Mouse (Mus musculus): ENCODE data around the gene Rasal3. TPM values are rescaled to one million over a fixed set of nuclear protein-coding genes. Genes with fewer than 3 reads are reported as not detected.

The Rasal3 gene
- polyA plus RNA-seq, 1 experiment from 2014 or later: 0.50 TPM

DNA sequence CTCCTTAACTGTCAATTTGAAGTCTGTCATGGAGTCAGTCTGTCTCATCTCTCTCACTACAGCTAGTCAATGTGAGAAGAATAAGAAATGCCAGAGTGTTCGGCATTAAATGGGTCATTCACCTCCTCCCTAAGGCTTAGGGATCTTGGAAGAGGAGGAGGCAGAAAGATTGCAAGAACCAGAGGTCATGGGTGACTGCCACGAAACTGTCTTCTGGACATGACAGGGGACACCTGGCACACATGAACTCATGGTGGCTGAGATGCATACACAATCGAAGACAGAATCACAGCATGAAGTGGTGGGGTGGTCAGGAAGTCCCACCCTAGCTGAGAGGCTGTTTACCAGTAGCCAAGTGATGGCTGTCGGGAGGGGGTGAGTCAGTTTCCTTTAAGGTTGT, 30.9 kb upstream of the Rasal3 start:
- H3K27ac ChIP-seq (replicated peaks; ENCODE audit: low read depth, low read length): no peak overlapping the region
- no peak overlapping the region for H3K4me2 ChIP-seq (ENCODE audit: low read length)
- H3K36me3 ChIP-seq (ENCODE audit: control insufficient read depth, insufficient read depth, low read length): no peaks in the 10 kb centered on the region
- H3K4me3 ChIP-seq (replicated peaks; ENCODE audit: low read depth, low read length): no peak overlapping the region
- 83% methylated on average over 4 of the region's 4 CpGs for WGBS
- H3K9ac ChIP-seq (replicated peaks; ENCODE audit: low read length): no peak overlapping the region
- DNase-seq: no peak
- H3K27me3 ChIP-seq (ENCODE audit: control insufficient read depth, insufficient read depth, low read length): no peaks in the 10 kb centered on the region
- no peak for ATAC-seq (ENCODE audit: low FRiP score, low TSS enrichment)
- no peaks in the 10 kb centered on the region for H3K4me1 ChIP-seq (ENCODE audit: control insufficient read depth, insufficient read depth, low read length)
- no peaks in the 10 kb centered on the region for H3K9me3 ChIP-seq (ENCODE audit: control insufficient read depth, low read length)

DNA sequence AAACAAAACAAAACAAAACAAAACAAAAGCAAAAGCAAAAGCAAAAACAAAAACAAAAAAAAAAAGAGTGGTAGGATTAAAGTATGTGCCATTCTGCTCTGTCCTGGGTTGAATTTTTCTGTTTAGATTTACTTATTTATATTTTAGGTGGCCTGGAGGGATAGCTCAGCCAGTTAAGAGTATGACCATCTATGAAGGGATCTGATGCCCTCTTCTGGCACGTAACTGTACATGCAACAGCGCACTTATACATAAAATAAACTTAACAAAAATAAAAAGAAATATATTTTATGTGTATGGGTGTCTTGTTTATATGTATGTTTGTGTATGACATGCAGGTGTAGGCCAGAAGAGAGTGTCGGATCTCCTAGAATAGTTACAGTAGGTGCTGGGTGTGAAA, 28.6 kb upstream of the Rasal3 start:
- 69% methylated on average over 3 of the region's 3 CpGs for WGBS
- Histone ChIP-seq H3K4me2 (ENCODE audit: low read length) (no peak overlapping the region), H3K27ac (replicated peaks; ENCODE audit: low read depth, low read length) (no peak overlapping the region), H3K4me3 (replicated peaks; ENCODE audit: low read depth, low read length) (no peak overlapping the region), H3K4me1 (ENCODE audit: control insufficient read depth, insufficient read depth, low read length) (no peaks in the 10 kb centered on the region), H3K27me3 (ENCODE audit: control insufficient read depth, insufficient read depth, low read length) (no peaks in the 10 kb centered on the region), H3K36me3 (ENCODE audit: control insufficient read depth, insufficient read depth, low read length) (no peaks in the 10 kb centered on the region), H3K9ac (replicated peaks; ENCODE audit: low read length) (no peak overlapping the region), H3K9me3 (ENCODE audit: control insufficient read depth, low read length) (no peaks in the 10 kb centered on the region)
- ATAC-seq (ENCODE audit: low FRiP score, low TSS enrichment): no peak
- peak; percentile 62 for DNase-seq

DNA sequence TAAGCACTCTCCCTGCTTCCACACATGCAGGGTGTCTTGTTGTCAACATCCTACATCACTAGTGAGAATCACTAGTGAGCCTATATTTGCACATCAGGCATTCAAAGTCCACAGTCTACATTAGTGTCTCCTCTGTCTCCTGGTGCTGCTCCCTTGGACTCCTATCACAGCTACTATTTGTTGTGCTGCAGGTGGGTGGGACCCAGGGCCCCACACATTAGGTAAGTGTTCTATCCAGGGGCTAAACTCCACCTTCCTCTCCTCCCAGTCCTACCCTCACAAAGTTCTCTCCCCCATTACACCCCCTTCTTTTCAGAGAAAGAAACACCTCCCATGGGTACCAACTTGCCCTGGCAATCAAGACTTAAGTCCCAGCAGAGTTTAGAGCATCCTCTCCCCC, 23.2 kb upstream of the Rasal3 start:
- no peaks in the 10 kb centered on the region for H3K4me1 ChIP-seq (ENCODE audit: control insufficient read depth, insufficient read depth, low read length)
- H3K9me3 ChIP-seq (ENCODE audit: control insufficient read depth, low read length): no peaks in the 10 kb centered on the region
- no peak overlapping the region for H3K9ac ChIP-seq (replicated peaks; ENCODE audit: low read length)
- ATAC-seq (ENCODE audit: low FRiP score, low TSS enrichment) (no peak), DNase-seq (no peak)
- H3K4me3 ChIP-seq (replicated peaks; ENCODE audit: low read depth, low read length): no peak overlapping the region
- no peaks in the 10 kb centered on the region for H3K36me3 ChIP-seq (ENCODE audit: control insufficient read depth, insufficient read depth, low read length)
- H3K27me3 ChIP-seq (ENCODE audit: control insufficient read depth, insufficient read depth, low read length): no peaks in the 10 kb centered on the region
- no peak overlapping the region for H3K4me2 ChIP-seq (ENCODE audit: low read length)
- no peak overlapping the region for H3K27ac ChIP-seq (replicated peaks; ENCODE audit: low read depth, low read length)

DNA sequence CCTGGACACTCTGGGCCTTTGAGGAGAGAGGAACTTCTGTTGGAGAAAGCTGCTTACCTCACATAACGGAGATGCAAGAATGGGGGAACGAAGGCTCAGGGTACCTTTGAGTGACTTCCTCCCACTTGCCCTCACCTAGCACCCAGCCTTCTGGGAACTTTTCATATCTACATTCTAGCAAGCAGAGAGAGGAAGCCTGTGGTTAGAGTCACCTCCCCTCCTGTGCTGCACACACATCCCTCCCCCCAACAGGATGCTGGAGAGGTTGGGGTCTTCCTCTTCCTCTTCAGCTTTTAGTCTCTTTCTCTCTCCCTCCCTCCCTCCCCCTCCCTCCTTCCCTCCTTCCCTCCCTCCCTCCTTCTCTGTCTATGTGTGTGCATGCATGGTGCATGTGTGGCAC, 20.7 kb upstream of the Rasal3 start, which contains the start of gene Pglyrp2:
Gene Pglyrp2 (minus strand): TSS at position 134 of the 400 bp plus-strand sequence.
- Histone ChIP-seq H3K4me3 (replicated peaks; ENCODE audit: low read depth, low read length) (no peak within 1 kb of the TSS), H3K36me3 (ENCODE audit: control insufficient read depth, insufficient read depth, low read length) (no peaks in the 10 kb centered on the region), H3K27me3 (ENCODE audit: control insufficient read depth, insufficient read depth, low read length) (no peaks in the 10 kb centered on the region), H3K4me1 (ENCODE audit: control insufficient read depth, insufficient read depth, low read length) (no peaks in the 10 kb centered on the region), H3K27ac (replicated peaks; ENCODE audit: low read depth, low read length) (no peak within 1 kb of the TSS), H3K9me3 (ENCODE audit: control insufficient read depth, low read length) (no peaks in the 10 kb centered on the region), H3K4me2 (ENCODE audit: low read length) (no peak within 1 kb of the TSS), H3K9ac (replicated peaks; ENCODE audit: low read length) (no peak within 1 kb of the TSS)
- WGBS: 92% methylated on average over 2 of the region's 2 CpGs
- DNase-seq (no peak), ATAC-seq (ENCODE audit: low FRiP score, low TSS enrichment) (no peak)

DNA sequence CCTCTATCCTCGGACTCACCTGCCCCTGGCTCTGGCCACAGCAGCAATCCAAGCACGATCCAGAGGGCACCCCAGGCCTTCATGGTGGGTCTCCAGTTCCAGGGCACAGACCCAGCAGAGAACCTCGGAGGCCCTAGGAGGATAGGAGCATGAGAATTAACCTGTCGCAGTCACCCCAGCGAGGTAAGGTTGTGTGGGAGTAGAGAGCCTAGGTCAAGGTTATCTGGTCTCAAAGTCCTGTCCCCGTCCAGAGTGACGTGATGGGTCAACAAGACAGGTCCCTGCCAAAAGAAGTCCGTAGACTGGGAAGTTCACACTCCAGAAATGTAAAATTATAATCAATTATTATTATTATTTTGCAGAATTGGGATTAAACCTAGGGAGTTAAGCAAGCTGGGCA, 17.4 kb upstream of the Rasal3 start:
- no peaks in the 10 kb centered on the region for H3K4me1 ChIP-seq (ENCODE audit: control insufficient read depth, insufficient read depth, low read length)
- no peak overlapping the region for H3K27ac ChIP-seq (replicated peaks; ENCODE audit: low read depth, low read length)
- H3K9me3 ChIP-seq (ENCODE audit: control insufficient read depth, low read length): no peaks in the 10 kb centered on the region
- H3K36me3 ChIP-seq (ENCODE audit: control insufficient read depth, insufficient read depth, low read length): no peaks in the 10 kb centered on the region
- no peaks in the 10 kb centered on the region for H3K27me3 ChIP-seq (ENCODE audit: control insufficient read depth, insufficient read depth, low read length)
- DNase-seq (no peak), ATAC-seq (ENCODE audit: low FRiP score, low TSS enrichment) (no peak)
- no peak overlapping the region for H3K9ac ChIP-seq (replicated peaks; ENCODE audit: low read length)
- 86% methylated on average over 8 of the region's 8 CpGs for WGBS
- no peak overlapping the region for H3K4me3 ChIP-seq (replicated peaks; ENCODE audit: low read depth, low read length)
- H3K4me2 ChIP-seq (ENCODE audit: low read length): no peak overlapping the region

DNA sequence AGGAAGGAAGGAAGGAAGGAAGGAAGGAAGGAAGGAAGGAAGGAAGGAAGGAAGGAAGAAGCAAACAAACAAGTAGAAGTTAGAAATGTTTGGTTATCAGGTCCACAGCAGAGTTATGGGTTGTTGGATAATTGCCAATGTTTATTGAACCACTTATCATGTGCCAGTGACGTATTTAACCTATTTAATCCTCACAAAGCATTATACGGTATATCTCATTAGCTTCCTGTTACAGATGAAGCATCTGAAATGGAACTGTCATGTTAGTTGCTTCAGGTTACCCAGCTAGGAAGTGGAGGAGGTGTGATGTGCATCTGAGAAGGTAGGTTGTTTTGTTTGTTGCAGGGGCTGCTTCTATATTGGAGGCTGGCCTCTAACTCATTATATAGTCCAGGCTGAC, 16.6 kb upstream of the Rasal3 start:
- Histone ChIP-seq H3K9me3 (ENCODE audit: control insufficient read depth, low read length) (no peaks in the 10 kb centered on the region), H3K27ac (replicated peaks; ENCODE audit: low read depth, low read length) (no peak overlapping the region), H3K4me2 (ENCODE audit: low read length) (no peak overlapping the region), H3K27me3 (ENCODE audit: control insufficient read depth, insufficient read depth, low read length) (no peaks in the 10 kb centered on the region), H3K4me1 (ENCODE audit: control insufficient read depth, insufficient read depth, low read length) (no peaks in the 10 kb centered on the region), H3K36me3 (ENCODE audit: control insufficient read depth, insufficient read depth, low read length) (no peaks in the 10 kb centered on the region), H3K9ac (replicated peaks; ENCODE audit: low read length) (no peak overlapping the region), H3K4me3 (replicated peaks; ENCODE audit: low read depth, low read length) (no peak overlapping the region)
- no peak for DNase-seq
- 79% methylated on average over 2 of the region's 2 CpGs for WGBS
- no peak for ATAC-seq (ENCODE audit: low FRiP score, low TSS enrichment)

DNA sequence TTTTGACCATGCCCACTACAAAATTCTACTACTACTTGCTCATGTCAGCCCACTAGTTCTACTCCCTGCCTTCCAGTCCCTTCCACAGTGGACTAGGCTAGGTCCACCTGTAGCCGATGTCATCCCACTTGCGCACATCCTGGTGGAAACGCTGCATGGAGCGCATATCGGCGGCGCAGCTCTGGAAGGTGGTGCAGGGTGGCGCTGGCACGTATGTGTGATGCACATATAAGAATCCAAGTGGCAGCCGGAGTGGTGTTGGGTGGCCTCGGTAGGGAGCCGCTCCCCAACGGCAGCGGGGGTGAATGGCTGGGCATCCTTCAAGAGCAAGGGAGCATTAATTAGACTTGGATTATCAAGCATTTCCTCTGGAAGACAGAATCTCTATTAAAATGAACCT, 13.4 kb upstream of the Rasal3 start:
- no peak overlapping the region for H3K4me2 ChIP-seq (ENCODE audit: low read length)
- DNase-seq: no peak
- 95% methylated on average over 14 of the region's 14 CpGs for WGBS
- no peaks in the 10 kb centered on the region for H3K36me3 ChIP-seq (ENCODE audit: control insufficient read depth, insufficient read depth, low read length)
- no peak overlapping the region for H3K9ac ChIP-seq (replicated peaks; ENCODE audit: low read length)
- H3K27ac ChIP-seq (replicated peaks; ENCODE audit: low read depth, low read length): no peak overlapping the region
- no peaks in the 10 kb centered on the region for H3K27me3 ChIP-seq (ENCODE audit: control insufficient read depth, insufficient read depth, low read length)
- no peaks in the 10 kb centered on the region for H3K9me3 ChIP-seq (ENCODE audit: control insufficient read depth, low read length)
- ATAC-seq (ENCODE audit: low FRiP score, low TSS enrichment): no peak
- no peaks in the 10 kb centered on the region for H3K4me1 ChIP-seq (ENCODE audit: control insufficient read depth, insufficient read depth, low read length)
- no peak overlapping the region for H3K4me3 ChIP-seq (replicated peaks; ENCODE audit: low read depth, low read length)

DNA sequence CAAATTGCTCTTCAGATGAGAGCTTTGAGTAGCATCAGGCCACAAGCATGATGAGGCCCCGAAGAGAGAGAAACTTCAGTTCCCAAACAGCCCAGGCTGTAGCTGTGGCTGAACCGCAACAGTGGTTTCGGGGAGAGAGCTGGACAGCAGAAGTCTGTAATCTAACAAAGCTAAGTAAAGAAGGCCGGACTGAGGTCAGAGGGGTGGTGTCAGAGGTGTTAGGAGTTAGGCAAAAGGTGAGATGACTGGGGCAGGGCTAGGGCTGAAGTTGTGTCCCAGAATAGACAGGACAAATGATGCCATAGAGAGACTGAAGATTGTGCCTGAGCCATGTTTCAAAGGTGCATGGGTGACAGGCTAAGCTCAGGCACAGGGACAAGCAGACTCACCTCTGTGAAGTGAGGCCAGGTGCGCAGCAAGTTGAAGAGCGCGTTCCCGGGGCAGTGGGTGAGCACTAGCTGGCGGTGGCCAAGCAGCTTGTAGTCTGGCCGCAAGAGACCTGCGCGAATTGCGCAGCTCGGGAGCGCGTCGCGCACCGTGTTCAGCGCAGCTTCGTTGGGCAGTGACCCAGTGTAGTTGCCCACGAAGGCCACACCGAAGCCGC, 12.1 kb upstream of the Rasal3 start:
- ATAC-seq (ENCODE audit: low FRiP score, low TSS enrichment): no peak
- Histone ChIP-seq H3K9me3 (ENCODE audit: control insufficient read depth, low read length) (no peaks in the 10 kb centered on the region), H3K36me3 (ENCODE audit: control insufficient read depth, insufficient read depth, low read length) (no peaks in the 10 kb centered on the region), H3K4me3 (replicated peaks; ENCODE audit: low read depth, low read length) (no peak overlapping the region), H3K9ac (replicated peaks; ENCODE audit: low read length) (no peak overlapping the region), H3K27me3 (ENCODE audit: control insufficient read depth, insufficient read depth, low read length) (no peaks in the 10 kb centered on the region), H3K27ac (replicated peaks; ENCODE audit: low read depth, low read length) (no peak overlapping the region), H3K4me1 (ENCODE audit: control insufficient read depth, insufficient read depth, low read length) (no peaks in the 10 kb centered on the region), H3K4me2 (ENCODE audit: low read length) (no peak overlapping the region)
- DNase-seq: no peak
- WGBS: 55% methylated on average over 24 of the region's 24 CpGs

DNA sequence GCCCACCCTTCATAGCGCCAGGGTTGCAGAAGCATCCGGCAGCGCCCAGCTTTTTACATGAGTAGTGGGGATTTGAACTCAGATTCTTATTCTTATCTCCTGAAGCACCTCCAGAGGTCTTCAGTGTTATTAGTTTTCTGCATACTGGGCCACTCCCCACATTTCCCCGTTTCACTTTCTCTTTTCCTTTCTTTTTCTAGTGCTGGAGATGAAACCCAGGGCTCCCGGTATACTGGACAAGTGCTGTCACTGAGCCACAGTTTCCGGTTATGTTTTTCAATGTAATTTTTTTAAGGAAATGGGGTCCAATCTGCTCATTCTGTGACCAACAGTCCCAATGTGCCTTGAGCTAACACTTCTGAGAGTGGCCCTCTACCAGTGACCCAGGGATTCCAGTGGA, 8.5 kb upstream of the Rasal3 start:
- Histone ChIP-seq H3K27ac (replicated peaks; ENCODE audit: low read depth, low read length) (no peak overlapping the region), H3K9me3 (ENCODE audit: control insufficient read depth, low read length) (no peaks in the 10 kb centered on the region), H3K36me3 (ENCODE audit: control insufficient read depth, insufficient read depth, low read length) (no peaks in the 10 kb centered on the region), H3K4me2 (ENCODE audit: low read length) (no peak overlapping the region), H3K27me3 (ENCODE audit: control insufficient read depth, insufficient read depth, low read length) (no peaks in the 10 kb centered on the region), H3K4me1 (ENCODE audit: control insufficient read depth, insufficient read depth, low read length) (no peaks in the 10 kb centered on the region), H3K9ac (replicated peaks; ENCODE audit: low read length) (no peak overlapping the region), H3K4me3 (replicated peaks; ENCODE audit: low read depth, low read length) (no peak overlapping the region)
- 93% methylated on average over 6 of the region's 6 CpGs for WGBS
- ATAC-seq (ENCODE audit: low FRiP score, low TSS enrichment) (no peak), DNase-seq (no peak)

Data from midbrain, embryonic 14.5 days (tissue).